Mouse (Mus musculus): ENCODE data around the gene Kcnip4.

GRCm38 (mm10) chr5:49563751-49564150 is 39.0 kb upstream of the Kcnip4 start:
- no peak for TF ChIP-seq CTCF (IDR thresholded peaks at IDR 0.05; ENCODE audit: extremely low read depth, insufficient read length, insufficient replicate concordance, low read depth, low read length)
- TF ChIP-seq POLR2A (IDR thresholded peaks at IDR 0.05; ENCODE audit: low read depth, low read length): no peak

Data from small intestine, adult 2 months (tissue).